Mouse (Mus musculus): ENCODE results near the gene Vti1a. TPM values are rescaled to one million over a fixed set of nuclear protein-coding genes. Genes with fewer than 3 reads are reported as not detected.

Gene Vti1a
- polyA plus RNA-seq, 1 experiment from 2014 or later: 31.8 TPM

DNA sequence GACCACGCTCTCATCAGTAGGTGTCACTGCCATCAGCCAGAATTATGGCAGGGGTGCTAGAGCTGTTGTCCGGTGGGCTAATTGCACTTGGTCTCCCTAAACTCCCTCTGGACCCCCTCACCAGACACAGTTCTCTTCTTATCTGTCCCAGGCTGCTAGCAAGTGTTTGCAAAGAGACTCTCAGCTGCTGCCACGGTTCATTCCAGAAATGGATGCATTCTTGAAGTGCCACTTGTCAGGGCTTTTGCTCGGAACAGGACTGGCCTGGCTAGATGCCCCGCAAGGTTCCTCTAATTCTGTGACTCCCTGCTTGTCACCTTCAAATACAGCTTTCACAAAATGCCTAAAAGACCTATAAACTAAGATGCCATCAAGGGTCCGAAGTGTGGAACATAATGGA, 280.7 kb downstream of the Vti1a start:
- H3K9ac ChIP-seq: no peak overlapping the region
- peaks cover 65% of the 10 kb centered on the region for H3K4me1 ChIP-seq
- H3K4me2 ChIP-seq (replicated peaks): no peak overlapping the region
- H3K4me3 ChIP-seq: no peak overlapping the region
- no peaks in the 10 kb centered on the region for H3K36me3 ChIP-seq
- no peaks in the 10 kb centered on the region for H3K9me3 ChIP-seq
- H3K27me3 ChIP-seq: no peaks in the 10 kb centered on the region
- H3K27ac ChIP-seq: peak overlapping the region; percentile 9; the same call in 1 of the 2 replicates
- no peak for ATAC-seq (ENCODE audit: insufficient number of reproducible peaks, insufficient read depth, low FRiP score, low TSS enrichment)
- WGBS: 70% methylated on average over 6 of the region's 6 CpGs

- no peak for ATAC-seq (ENCODE audit: insufficient number of reproducible peaks, insufficient read depth, low FRiP score, low TSS enrichment)
- Histone ChIP-seq H3K9ac (no peak overlapping the region), H3K4me1 (peaks cover 65% of the 10 kb centered on the region), H3K9me3 (no peaks in the 10 kb centered on the region), H3K36me3 (no peaks in the 10 kb centered on the region), H3K27me3 (no peaks in the 10 kb centered on the region), H3K4me2 (replicated peaks) (no peak overlapping the region), H3K27ac (0 out of 2 replicates have a peak overlapping the region, but pooled peaks have one; percentile 88), H3K4me3 (no peak overlapping the region)
- 11% methylated on average over 2 of the region's 2 CpGs for WGBS
These were observed 281.2 kb downstream of the Vti1a start for GRCm38 (mm10) chr19:55597296-55597695.

DNA sequence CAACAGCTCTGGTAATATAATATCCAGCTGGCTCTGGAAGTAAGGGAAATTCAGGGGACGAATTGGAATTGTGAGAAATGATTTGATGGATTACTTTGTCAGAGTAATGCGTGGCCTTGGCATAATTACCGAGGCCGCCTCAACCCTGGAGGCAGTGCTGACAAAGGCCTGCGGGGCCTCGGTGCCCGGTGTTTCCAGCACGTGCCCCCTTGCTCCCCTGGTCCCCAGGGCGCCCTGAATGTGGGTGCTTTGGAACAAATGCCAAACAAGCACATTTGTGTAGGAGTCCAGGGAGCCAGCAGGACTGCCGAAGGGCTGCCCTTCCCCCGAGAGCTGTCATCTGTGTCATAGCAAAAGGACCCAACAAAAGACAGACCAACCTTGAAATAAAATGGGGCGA, 281.9 kb downstream of the Vti1a start:
- no peaks in the 10 kb centered on the region for H3K27me3 ChIP-seq
- no peaks in the 10 kb centered on the region for H3K36me3 ChIP-seq
- ATAC-seq (ENCODE audit: insufficient number of reproducible peaks, insufficient read depth, low FRiP score, low TSS enrichment): no peak
- H3K9ac ChIP-seq: no peak overlapping the region
- H3K4me1 ChIP-seq: peaks cover 62% of the 10 kb centered on the region
- no peak overlapping the region for H3K4me2 ChIP-seq (replicated peaks)
- H3K4me3 ChIP-seq: no peak overlapping the region
- peak overlapping the region; percentile 88 for H3K27ac ChIP-seq
- 46% methylated on average over 12 of the region's 12 CpGs for WGBS
- H3K9me3 ChIP-seq: no peaks in the 10 kb centered on the region

- Histone ChIP-seq H3K27ac (peak overlapping the region; percentile 88), H3K4me1 (peaks cover 51% of the 10 kb centered on the region)
- 0 out of 2 replicates have a peak, but pooled peaks have one; percentile 53 for ATAC-seq (ENCODE audit: insufficient number of reproducible peaks, insufficient read depth, low FRiP score, low TSS enrichment)
These were observed 283.0 kb downstream of the Vti1a start for GRCm38 (mm10) chr19:55599124-55599523.

DNA sequence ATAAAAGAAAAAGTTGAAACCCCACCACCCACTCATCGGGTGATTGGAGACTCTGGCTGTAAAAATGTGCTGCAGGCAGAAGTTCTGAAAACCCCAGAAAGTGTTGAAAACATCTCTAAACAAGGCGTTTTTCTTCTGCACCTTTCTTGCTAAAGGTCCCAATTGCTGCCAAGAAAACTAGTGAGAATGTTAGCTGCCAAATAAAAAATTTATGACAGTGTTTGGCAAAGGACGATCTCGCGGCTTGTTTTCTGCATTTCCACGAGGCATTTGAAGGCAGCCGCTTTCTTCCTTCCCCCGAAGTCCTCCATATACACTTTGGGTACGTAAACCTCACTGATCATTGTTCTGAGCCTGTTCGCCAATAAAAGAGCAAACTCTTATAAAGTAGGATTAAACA, 291.6 kb downstream of the Vti1a start:
- Histone ChIP-seq H3K9me3 (no peaks in the 10 kb centered on the region), H3K36me3 (no peaks in the 10 kb centered on the region), H3K27ac (no peak overlapping the region), H3K27me3 (no peaks in the 10 kb centered on the region), H3K9ac (no peak overlapping the region), H3K4me1 (peaks cover 11% of the 10 kb centered on the region; the same call in 1 of the 2 replicates), H3K4me2 (replicated peaks) (no peak overlapping the region), H3K4me3 (no peak overlapping the region)
- WGBS: 90% methylated on average over 10 of the region's 10 CpGs
- no peak for ATAC-seq (ENCODE audit: insufficient number of reproducible peaks, insufficient read depth, low FRiP score, low TSS enrichment)

More at GRCm38 (mm10) chr19:55599124-55599523, 283.0 kb downstream of the Vti1a start:
- Histone ChIP-seq H3K9ac (no peak overlapping the region), H3K9me3 (no peaks in the 10 kb centered on the region), H3K27me3 (no peaks in the 10 kb centered on the region), H3K4me3 (no peak overlapping the region), H3K4me2 (replicated peaks) (no peak overlapping the region), H3K36me3 (no peaks in the 10 kb centered on the region)
- 21% methylated on average over 6 of the region's 6 CpGs for WGBS

- no peak overlapping the region for H3K9ac ChIP-seq
- ATAC-seq (ENCODE audit: insufficient number of reproducible peaks, insufficient read depth, low FRiP score, low TSS enrichment): no peak
- 76% methylated on average over 14 of the region's 14 CpGs for WGBS
- no peaks in the 10 kb centered on the region for H3K27me3 ChIP-seq
- H3K36me3 ChIP-seq: no peaks in the 10 kb centered on the region
- H3K4me3 ChIP-seq: no peak overlapping the region
- H3K4me1 ChIP-seq: peaks cover 11% of the 10 kb centered on the region; the same call in 1 of the 2 replicates
- no peak overlapping the region for H3K27ac ChIP-seq
- no peaks in the 10 kb centered on the region for H3K9me3 ChIP-seq
- H3K4me2 ChIP-seq (replicated peaks): no peak overlapping the region
These were observed 292.8 kb downstream of the Vti1a start for GRCm38 (mm10) chr19:55608858-55609375.

GRCm38 (mm10) chr19:55609806-55610205, 293.7 kb downstream of the Vti1a start:
- 91% methylated on average over 3 of the region's 3 CpGs for WGBS
- H3K4me1 ChIP-seq: peaks cover 11% of the 10 kb centered on the region; the same call in 1 of the 2 replicates
- no peak overlapping the region for H3K4me3 ChIP-seq
- H3K36me3 ChIP-seq: no peaks in the 10 kb centered on the region
- H3K4me2 ChIP-seq (replicated peaks): no peak overlapping the region
- no peaks in the 10 kb centered on the region for H3K9me3 ChIP-seq
- H3K9ac ChIP-seq: no peak overlapping the region
- 0 out of 2 replicates have a peak, but pooled peaks cover 1% of the 10 kb centered on the region for H3K27me3 ChIP-seq
- no peak overlapping the region for H3K27ac ChIP-seq
- no peak for ATAC-seq (ENCODE audit: insufficient number of reproducible peaks, insufficient read depth, low FRiP score, low TSS enrichment)

- H3K4me3 ChIP-seq: no peak overlapping the region
- H3K4me1 ChIP-seq: peaks cover 16% of the 10 kb centered on the region
- H3K4me2 ChIP-seq (replicated peaks): no peak overlapping the region
- no peak overlapping the region for H3K27ac ChIP-seq
- H3K27me3 ChIP-seq: 0 out of 2 replicates have a peak, but pooled peaks cover 2% of the 10 kb centered on the region
- H3K36me3 ChIP-seq: no peaks in the 10 kb centered on the region
- no peak overlapping the region for H3K9ac ChIP-seq
- no peak for ATAC-seq (ENCODE audit: insufficient number of reproducible peaks, insufficient read depth, low FRiP score, low TSS enrichment)
- 75% methylated on average over 5 of the region's 5 CpGs for WGBS
- H3K9me3 ChIP-seq: no peaks in the 10 kb centered on the region
These were observed 299.6 kb downstream of the Vti1a start for GRCm38 (mm10) chr19:55615743-55616142.

DNA sequence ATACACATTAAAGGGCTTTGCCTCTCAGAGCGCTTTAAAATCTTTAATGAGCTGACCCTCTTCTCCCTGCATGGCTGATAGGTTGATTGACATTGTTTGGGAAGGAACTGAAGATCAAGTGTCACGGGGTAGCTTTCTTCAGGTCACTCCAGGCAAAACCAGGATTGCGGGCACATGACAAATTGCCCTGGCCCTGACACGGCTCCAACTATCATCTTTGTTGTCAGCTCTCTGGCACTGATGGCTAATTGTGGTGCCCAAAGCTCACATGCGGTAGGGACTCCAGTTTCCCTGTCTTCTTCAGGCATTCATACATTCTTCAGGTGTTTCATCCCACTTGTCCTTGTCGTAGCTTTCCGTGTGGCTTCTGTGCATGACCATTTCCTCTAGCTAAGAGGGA, 300.2 kb downstream of the Vti1a start:
- WGBS: 76% methylated on average over 7 of the region's 7 CpGs

DNA sequence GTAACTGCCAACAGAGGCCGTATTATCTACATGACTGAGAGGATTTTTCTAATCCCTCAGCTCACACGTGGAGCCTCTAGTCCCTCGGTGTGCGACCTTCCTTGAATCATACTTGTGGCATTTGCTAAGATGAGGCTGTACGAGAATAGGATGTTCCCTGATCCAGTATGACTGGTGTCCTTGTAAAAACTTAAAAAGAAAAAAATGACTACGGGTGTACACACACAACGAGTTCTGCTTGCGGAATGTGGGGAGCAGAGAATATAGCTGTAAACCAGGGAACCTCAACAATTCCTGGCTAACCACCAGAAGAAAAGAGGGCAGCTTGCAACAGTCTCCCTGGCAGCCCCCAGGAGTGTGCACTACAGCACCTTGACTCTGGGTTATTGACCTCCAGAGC, 300.8 kb downstream of the Vti1a start:
- no peak overlapping the region for H3K4me2 ChIP-seq (replicated peaks)
- ATAC-seq (ENCODE audit: insufficient number of reproducible peaks, insufficient read depth, low FRiP score, low TSS enrichment): no peak

More for the DNA sequence above, 300.2 kb downstream of the Vti1a start:
- ATAC-seq (ENCODE audit: insufficient number of reproducible peaks, insufficient read depth, low FRiP score, low TSS enrichment): no peak
- Histone ChIP-seq H3K4me1 (peaks cover 21% of the 10 kb centered on the region), H3K36me3 (no peaks in the 10 kb centered on the region), H3K9me3 (no peaks in the 10 kb centered on the region), H3K4me3 (no peak overlapping the region), H3K27ac (no peak overlapping the region), H3K27me3 (0 out of 2 replicates have a peak, but pooled peaks cover 2% of the 10 kb centered on the region), H3K4me2 (replicated peaks) (no peak overlapping the region), H3K9ac (no peak overlapping the region)

DNA sequence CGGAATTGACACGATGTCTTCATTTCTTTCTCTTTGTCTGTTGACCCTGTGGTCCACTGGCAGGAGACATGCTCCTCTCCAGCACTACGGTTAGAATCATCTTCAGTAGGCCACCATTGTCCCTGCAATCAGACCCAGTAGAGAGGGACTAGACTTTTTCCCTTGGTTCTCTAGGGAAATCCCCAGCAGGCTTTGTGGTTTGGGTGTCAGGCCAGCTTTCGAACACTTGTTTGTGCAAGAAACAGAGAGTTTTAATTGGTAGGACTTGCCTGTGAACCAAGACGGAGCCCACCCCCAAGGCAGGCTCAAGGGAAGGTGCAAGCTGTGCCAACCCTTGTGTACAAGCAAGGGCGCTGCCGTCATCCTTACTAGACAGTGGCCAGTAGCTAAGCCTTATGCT, 302.5 kb downstream of the Vti1a start:
- no peak overlapping the region for H3K4me2 ChIP-seq (replicated peaks)
- no peak overlapping the region for H3K4me3 ChIP-seq
- H3K27me3 ChIP-seq: 0 out of 2 replicates have a peak, but pooled peaks cover 2% of the 10 kb centered on the region
- no peaks in the 10 kb centered on the region for H3K36me3 ChIP-seq
- ATAC-seq (ENCODE audit: insufficient number of reproducible peaks, insufficient read depth, low FRiP score, low TSS enrichment): no peak
- H3K9ac ChIP-seq: no peak overlapping the region
- H3K27ac ChIP-seq: no peak overlapping the region
- no peaks in the 10 kb centered on the region for H3K9me3 ChIP-seq
- 95% methylated on average over 7 of the region's 7 CpGs for WGBS
- H3K4me1 ChIP-seq: peaks cover 28% of the 10 kb centered on the region

More for the DNA sequence above, 300.8 kb downstream of the Vti1a start:
- Histone ChIP-seq H3K9me3 (no peaks in the 10 kb centered on the region), H3K9ac (no peak overlapping the region), H3K27ac (no peak overlapping the region), H3K27me3 (0 out of 2 replicates have a peak, but pooled peaks cover 2% of the 10 kb centered on the region), H3K36me3 (no peaks in the 10 kb centered on the region), H3K4me3 (no peak overlapping the region), H3K4me1 (peaks cover 26% of the 10 kb centered on the region)
- WGBS: 86% methylated on average over 8 of the region's 8 CpGs

DNA sequence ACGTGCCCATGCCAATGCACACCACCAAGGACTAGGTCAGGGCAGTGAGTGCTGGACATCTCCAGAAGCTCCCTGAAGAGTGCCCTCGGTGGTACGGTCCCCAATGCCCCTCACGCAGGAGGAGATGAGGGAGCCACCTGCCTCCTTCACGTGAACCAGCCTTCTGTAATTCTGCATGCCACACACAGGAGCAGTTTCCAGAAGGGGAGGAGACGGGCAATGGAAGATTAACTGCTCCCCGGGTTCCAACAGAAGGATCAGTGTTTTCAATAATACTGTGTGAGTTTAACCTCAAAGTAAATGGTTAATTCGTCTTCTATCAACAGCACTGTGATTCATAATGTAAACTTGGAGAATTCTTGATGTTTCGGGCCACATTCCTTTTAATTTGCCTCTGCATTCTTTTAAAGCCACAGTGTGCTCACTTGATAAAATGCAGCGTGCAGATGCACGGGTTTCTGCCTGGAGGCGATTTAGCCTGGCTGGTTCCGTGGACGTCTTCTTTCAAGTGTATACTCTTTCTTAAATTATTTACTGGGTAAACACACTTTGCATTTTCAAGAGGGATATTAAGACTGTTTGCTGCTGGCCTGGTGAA, 304.4 kb downstream of the Vti1a start:
- H3K27ac ChIP-seq: peak overlapping the region; percentile 47; the same call in 1 of the 2 replicates
- H3K4me2 ChIP-seq (replicated peaks): no peak overlapping the region
- no peak for ATAC-seq (ENCODE audit: insufficient number of reproducible peaks, insufficient read depth, low FRiP score, low TSS enrichment)
- no peaks in the 10 kb centered on the region for H3K27me3 ChIP-seq
- peaks cover 28% of the 10 kb centered on the region for H3K4me1 ChIP-seq
- no peaks in the 10 kb centered on the region for H3K9me3 ChIP-seq
- H3K36me3 ChIP-seq: no peaks in the 10 kb centered on the region
- no peak overlapping the region for H3K4me3 ChIP-seq
- 26% methylated on average over 14 of the region's 14 CpGs for WGBS
- no peak overlapping the region for H3K9ac ChIP-seq

All from embryonic facial prominence, embryonic 12.5 days (tissue).